Mouse (Mus musculus) brain, embryonic 18.5 days (tissue): Measurements from ENCODE around the gene Gm20517.

Experiments
- DNase-seq: peaks from one replicate; pipeline ENCODE4 v3.0.0-alpha.2; 2012; ENCODE audit warnings: low read depth, low spot score

The Gm20517 gene

GRCm38 (mm10) chr17:47710036-47710435 lies 98.6 kb downstream of the Gm20517 start:
- no peak for DNase-seq

DNA sequence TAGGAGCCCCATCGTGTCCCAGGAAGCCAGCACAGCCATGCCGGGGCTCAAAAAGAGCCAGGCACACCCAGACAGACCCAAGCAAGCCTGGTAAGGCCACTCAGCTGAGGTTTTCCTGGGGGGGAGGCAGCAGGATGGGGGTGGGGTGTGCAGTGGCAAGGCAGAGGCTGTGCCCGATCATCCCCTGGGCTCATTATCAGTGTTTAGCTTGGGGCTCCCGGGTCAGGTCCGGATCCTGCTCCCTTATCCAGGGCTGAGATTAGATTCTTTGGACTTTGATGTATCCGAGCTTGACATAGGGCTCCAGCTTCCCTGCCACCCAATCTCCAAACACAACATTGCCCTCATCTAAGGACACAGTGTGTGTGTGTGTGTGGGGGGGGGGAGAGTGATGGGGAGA lies 100.5 kb downstream of the Gm20517 start:
- DNase-seq = no peak

- DNase-seq = no peak
These were observed 101.6 kb downstream of the Gm20517 start for GRCm38 (mm10) chr17:47712889-47713571.

DNA sequence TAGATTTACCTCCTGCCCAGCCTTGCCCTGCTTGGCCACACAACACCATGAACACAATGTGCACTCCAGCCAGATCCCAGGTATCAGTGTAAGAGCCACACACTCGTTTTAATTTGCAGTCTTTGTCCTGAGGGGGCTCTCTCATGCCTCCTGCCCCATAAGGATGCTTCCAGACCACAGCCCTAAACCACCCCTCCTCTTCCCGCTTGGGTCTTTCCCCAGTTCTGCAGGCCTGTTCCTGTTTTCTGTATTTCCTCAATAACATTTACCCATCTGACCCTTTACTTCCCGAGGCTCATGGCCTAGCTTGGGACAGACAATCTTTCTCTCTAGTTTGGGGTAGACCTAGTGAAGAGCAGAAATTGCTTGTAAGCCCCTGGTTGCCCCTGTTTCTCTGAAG lies 103.6 kb downstream of the Gm20517 start:
- DNase-seq = no peak

DNA sequence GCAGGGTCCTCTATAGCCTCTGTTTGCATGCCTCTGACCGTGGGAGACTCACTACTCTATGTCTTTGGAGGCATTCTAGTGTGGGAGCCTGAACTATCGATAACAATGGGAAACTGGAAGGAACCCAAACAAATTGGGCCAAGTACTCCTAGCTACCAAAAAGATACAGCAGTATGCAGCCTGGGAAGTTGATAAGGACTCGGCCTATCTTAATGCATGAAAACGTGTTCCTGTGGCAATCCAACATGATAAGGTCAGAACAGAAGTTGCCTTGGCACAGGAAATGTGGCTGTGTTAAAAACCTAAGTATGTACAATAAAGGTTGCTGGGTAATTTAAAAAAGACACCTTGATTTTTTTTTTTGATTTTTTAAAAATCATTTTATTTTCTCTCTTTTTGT lies 109.8 kb downstream of the Gm20517 start:
- no peak for DNase-seq

GRCm38 (mm10) chr17:47726566-47726965 lies 115.2 kb downstream of the Gm20517 start, which contains the start of gene Pgc:
TSS of gene Pgc (plus strand) at chr17:47726842.
- no peak for DNase-seq

- DNase-seq = no peak
These were observed 119.5 kb downstream of the Gm20517 start for GRCm38 (mm10) chr17:47730633-47731575.
